Mouse (Mus musculus) T-helper 17 cell (primary cell): Measurements from ENCODE around the gene Adgb.

Experiments
- in situ Hi-C, 2 experiments: fragments of 300-600 bp; cut with MboI, MseI; formaldehyde crosslinking; loops; 1 replicate in 1 of 2; 2 replicates in 1 of 2; pipeline ENCODE4 v1.15.1; 2025; ENCODE audit warnings: high pct_unique_total_duplicates in 2 of 2

Gene Adgb

GRCm38 (mm10) chr10:10355605-10356227 is 116.4 kb downstream of the Adgb start:
- in situ Hi-C loops: loop anchor here (10.0 to 25.0 kb wide), 2 partner anchors 199 to 982 kb away; partner anchors contain the start of genes Epm2a (in 1 of the 2) and Rab32 (in 1 of the 2)

- in situ Hi-C loops: loop anchor here (10.0 to 25.0 kb wide), 2 partner anchors 203 to 985 kb away; partner anchors contain the start of genes Epm2a (in 1 of the 2) and Rab32 (in 1 of the 2)
These were observed 119.9 kb downstream of the Adgb start for GRCm38 (mm10) chr10:10352184-10352583.

- in situ Hi-C loops: loop anchor here (10.0 to 25.0 kb wide), 2 partner anchors 204 to 987 kb away; partner anchors contain the start of genes Epm2a (in 1 of the 2) and Rab32 (in 1 of the 2)
These were observed 121.6 kb downstream of the Adgb start for GRCm38 (mm10) chr10:10350550-10350949.

- in situ Hi-C loops: loop anchor here in 1 of 2 experiments (5.0 kb wide), 1 partner anchor 208 kb away; no protein-coding TSS in a partner anchor
These were observed 128.2 kb downstream of the Adgb start for GRCm38 (mm10) chr10:10343930-10344329.

GRCm38 (mm10) chr10:10325560-10325959 is 146.6 kb downstream of the Adgb start:
- in situ Hi-C loops: no loop called here

GRCm38 (mm10) chr10:10322961-10323360 is 149.2 kb downstream of the Adgb start:
- in situ Hi-C loops: loop anchor here (5.0 to 25.0 kb wide), 2 partner anchors 511 to 746 kb away; no protein-coding TSS in a partner anchor

GRCm38 (mm10) chr10:10321119-10321781 is 150.9 kb downstream of the Adgb start:
- in situ Hi-C loops: loop anchor here (5.0 to 25.0 kb wide), 2 partner anchors 509 to 744 kb away; no protein-coding TSS in a partner anchor

GRCm38 (mm10) chr10:10320364-10321083 is 151.6 kb downstream of the Adgb start:
- in situ Hi-C loops: loop anchor here (5.0 to 25.0 kb wide), 2 partner anchors 508 to 743 kb away; no protein-coding TSS in a partner anchor

GRCm38 (mm10) chr10:10318086-10318485 is 154.0 kb downstream of the Adgb start:
- in situ Hi-C loops: loop anchor here (5.0 to 25.0 kb wide), 2 partner anchors 506 to 516 kb away; no protein-coding TSS in a partner anchor

- in situ Hi-C loops: loop anchor here (5.0 to 25.0 kb wide), 2 partner anchors 503 to 513 kb away; no protein-coding TSS in a partner anchor
These were observed 156.5 kb downstream of the Adgb start for GRCm38 (mm10) chr10:10315631-10316030.

GRCm38 (mm10) chr10:10314521-10314920 is 157.6 kb downstream of the Adgb start:
- in situ Hi-C loops: loop anchor here (5.0 to 25.0 kb wide), 2 partner anchors 82 to 502 kb away; no protein-coding TSS in a partner anchor

- in situ Hi-C loops: loop anchor here (5.0 to 25.0 kb wide), 2 partner anchors 78 to 498 kb away; no protein-coding TSS in a partner anchor
These were observed 162.2 kb downstream of the Adgb start for GRCm38 (mm10) chr10:10309877-10310426.

GRCm38 (mm10) chr10:10309056-10309455 is 163.1 kb downstream of the Adgb start:
- in situ Hi-C loops: loop anchor here in 1 of 2 experiments (25.0 kb wide), 1 partner anchor 497 kb away; no protein-coding TSS in a partner anchor

- in situ Hi-C loops: loop anchor here in 1 of 2 experiments (25.0 kb wide), 1 partner anchor 495 kb away; no protein-coding TSS in a partner anchor
These were observed 164.7 kb downstream of the Adgb start for GRCm38 (mm10) chr10:10307384-10307783.

- in situ Hi-C loops: loop anchor here in 1 of 2 experiments (25.0 kb wide), 1 partner anchor 492 kb away; no protein-coding TSS in a partner anchor
These were observed 167.8 kb downstream of the Adgb start for GRCm38 (mm10) chr10:10304370-10304769.

GRCm38 (mm10) chr10:10301692-10302091 is 170.4 kb downstream of the Adgb start:
- in situ Hi-C loops: loop anchor here in 1 of 2 experiments (25.0 kb wide), 1 partner anchor 489 kb away; no protein-coding TSS in a partner anchor

- in situ Hi-C loops: loop anchor here in 1 of 2 experiments (25.0 kb wide), 1 partner anchor 489 kb away; no protein-coding TSS in a partner anchor
These were observed 171.1 kb downstream of the Adgb start for GRCm38 (mm10) chr10:10300915-10301439.

GRCm38 (mm10) chr10:10299987-10300386 is 172.1 kb downstream of the Adgb start:
- in situ Hi-C loops: loop anchor here in 1 of 2 experiments (25.0 kb wide), 1 partner anchor 488 kb away; no protein-coding TSS in a partner anchor

- in situ Hi-C loops: loop anchor here in 1 of 2 experiments (10.0 kb wide), 1 partner anchor 1253 kb away; no protein-coding TSS in a partner anchor
These were observed 184.8 kb downstream of the Adgb start for GRCm38 (mm10) chr10:10287221-10287867.
